Mouse (Mus musculus) ES-Bruce4 (cell line): ENCODE data around the gene Pcbp4.

Source experiments
- CTCF ChIP-seq: IDR thresholded peaks from one replicate; pipeline ENCODE4 v1.8.1; 2011; ENCODE audit warnings: low read depth, low read length
- EP300 ChIP-seq: IDR thresholded peaks from 2 replicates; pipeline ENCODE4 v1.6.1; 2011; ENCODE audit warnings: low read depth, low read length; ENCODE audit not compliant: insufficient read depth
- POLR2A ChIP-seq: IDR thresholded peaks from one replicate; pipeline ENCODE4 v1.8.1; 2011; ENCODE audit warnings: low read length; ENCODE audit not compliant: insufficient read depth

- TF ChIP-seq CTCF (no peak), POLR2A (no peak), EP300 (no peak)
Measured at GRCm38 (mm10) chr9:106450661-106451060, 2.4 kb upstream of the Pcbp4 start.
